In genomic region chr6:87913661-87914325, GRCm38 (mm10) we compare ENCODE assay signal across 8 mouse cellular contexts. TPM values are rescaled to one million over a fixed set of nuclear protein-coding genes. Genes with fewer than 3 reads are reported as not detected.
A peak's percentile ranks its signal among the peaks of the same experiment; 100 is the strongest.
DNase-seq lines count a peak whose midpoint lies in the region; ATAC-seq and TF ChIP-seq lines count a peak whose summit lies in the region.

Gene Hmces, plus strand, starts transcription at chr6:87913935.

- H3K27me3 ChIP-seq in embryonic facial prominence, embryonic 12.5 days: no peaks in the 10 kb centered on the region
- H3K27me3 ChIP-seq in midbrain, postnatal 0 days (ENCODE audit: insufficient read depth, low read length): no peaks in the 10 kb centered on the region

- H3K36me3 ChIP-seq in embryonic facial prominence, embryonic 12.5 days: peaks cover 70% of the 10 kb centered on the region
- H3K36me3 ChIP-seq in midbrain, postnatal 0 days (ENCODE audit: insufficient read depth, low read length): peaks cover 41% of the 10 kb centered on the region

- H3K9me3 ChIP-seq in embryonic facial prominence, embryonic 12.5 days: no peaks in the 10 kb centered on the region
- no peaks in the 10 kb centered on the region for H3K9me3 ChIP-seq in midbrain, postnatal 0 days (ENCODE audit: low read length)

- TF ChIP-seq CTCF in midbrain, postnatal 0 days (IDR thresholded peaks at IDR 0.05): no peak; the same call in 1 of the 2 replicates

- H3K4me1 ChIP-seq in embryonic facial prominence, embryonic 12.5 days: peaks cover 10% of the 10 kb centered on the region
- H3K4me1 ChIP-seq in midbrain, postnatal 0 days (ENCODE audit: insufficient read depth, low read length): peaks cover 5% of the 10 kb centered on the region

- peak; percentile 94 for DNase-seq in A20 (ENCODE audit: low read depth, low spot score)
- DNase-seq in adrenal gland, postnatal 25 days: peak; percentile 83
- peak; percentile 49 for DNase-seq in heart, adult 8-10 months (ENCODE audit: low spot score)
- peak; percentile 72 to 77 for DNase-seq in kidney, adult 8-10 months
- peak; percentile 89 for DNase-seq in liver
- DNase-seq in midbrain, postnatal 0 days (ENCODE audit: low spot score): peak; percentile 81
- peak; percentile 72 to 83 for DNase-seq in spleen, postnatal 10 days (ENCODE audit: low spot score in 2 of 2)

- peak within 1 kb of the TSS; percentile 91 for H3K4me3 ChIP-seq in embryonic facial prominence, embryonic 12.5 days
- peak within 1 kb of the TSS; percentile 83 for H3K4me3 ChIP-seq in midbrain, postnatal 0 days (ENCODE audit: low read depth, low read length)

- under 1% methylated on average over 55 of the region's 62 CpGs for WGBS in embryonic facial prominence, embryonic 12.5 days
- WGBS in midbrain, postnatal 0 days: 1% methylated on average over 60 of the region's 62 CpGs

- peak within 1 kb of the TSS; percentile 90 for H3K4me2 ChIP-seq in embryonic facial prominence, embryonic 12.5 days (replicated peaks)
- peak within 1 kb of the TSS; percentile 83 for H3K4me2 ChIP-seq in midbrain, postnatal 0 days (ENCODE audit: low read depth, low read length, poor library complexity, severe bottlenecking)

- ATAC-seq in embryonic facial prominence, embryonic 12.5 days (ENCODE audit: insufficient number of reproducible peaks, insufficient read depth, low FRiP score, low TSS enrichment): peak; percentile 83
- ATAC-seq in midbrain, postnatal 0 days (ENCODE audit: low FRiP score): peak; percentile 91

- H3K27ac ChIP-seq in embryonic facial prominence, embryonic 12.5 days: peak within 1 kb of the TSS; percentile 92
- H3K27ac ChIP-seq in midbrain, postnatal 0 days (ENCODE audit: low read depth, low read length): peak within 1 kb of the TSS; percentile 70

- peak within 1 kb of the TSS; percentile 86 for H3K9ac ChIP-seq in embryonic facial prominence, embryonic 12.5 days
- H3K9ac ChIP-seq in midbrain, postnatal 0 days (replicated peaks; ENCODE audit: low read length, poor library complexity, severe bottlenecking): peak within 1 kb of the TSS; percentile 84

RNA-seq across cellular contexts. Expression of gene Hmces, which starts in this region (rescaled TPM):
- 29.7 and 29.9 TPM in 2 replicates for total RNA-seq in adrenal gland, postnatal 25 days (2021)
- polyA plus RNA-seq in embryonic facial prominence, embryonic 12.5 days (2016; fragmentation: Nextera tagmentation; extraction: Ambion mirVana): 63.4 and 63.5 TPM in 2 replicates
- 1 to 10 TPM; 7.8 to 9.4 (median 9.1) TPM for total RNA-seq in heart, adult 8-10 months (2022)
- total RNA-seq in midbrain, postnatal 0 days (2014; rRNA removed): 30.7 and 33.0 TPM in 2 replicates
- polyA plus RNA-seq in midbrain, postnatal 0 days (2015; fragmentation: Nextera tagmentation; extraction: Ambion mirVana): 34.6 and 35.5 TPM in 2 replicates

Comparison
In these comparisons a context has a peak if more than half of its experiments do, and no peak if none do; other contexts are left out.
1. Peak in every context shown above with its lines: DNase-seq, ATAC-seq, H3K4me3 ChIP-seq and H3K27ac ChIP-seq.